Mouse (Mus musculus) adrenal gland, postnatal 25 days (tissue): Measurements from ENCODE around the gene Rmnd5b. TPM values are rescaled to one million over a fixed set of nuclear protein-coding genes. Genes with fewer than 3 reads are reported as not detected.
"Not testable (repeated sequence)": the region's sequence is repeated elsewhere in the genome, so short reads cannot be mapped to it uniquely, and the experiment has no call there.

Source experiments
- DNase-seq: peaks from one replicate; pipeline ENCODE4 v3.0.0; 2021; ENCODE audit warnings: mixed read lengths
- total RNA-seq: library from RNA; stranded (reverse); gene quantifications from 2 replicates; pipeline ENCODE4 v1.2.3, GENCODE M21; 2021

Gene Rmnd5b
- total RNA-seq, 1 experiment from 2014 or later = 55.8 TPM

DNA sequence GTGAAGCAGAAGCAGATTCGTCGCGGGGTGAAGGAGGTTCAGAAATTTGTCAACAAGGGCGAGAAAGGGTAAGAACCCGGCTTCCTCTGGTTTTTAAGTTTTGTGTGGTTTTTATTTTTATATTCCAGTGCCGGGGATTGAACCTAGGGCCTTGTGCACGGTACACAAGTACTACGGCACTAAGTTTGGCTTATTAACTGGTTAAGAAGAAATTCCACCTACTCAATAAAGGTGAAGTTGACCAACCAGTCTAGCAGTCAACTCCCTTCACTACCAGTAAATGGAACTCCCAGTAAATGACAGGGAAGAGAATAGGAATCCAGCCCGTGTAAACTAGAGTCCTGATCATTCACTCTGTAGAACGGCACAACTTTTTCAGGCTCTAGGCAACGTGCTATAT is 15.6 kb downstream of the Rmnd5b start:
- DNase-seq = no peak

DNA sequence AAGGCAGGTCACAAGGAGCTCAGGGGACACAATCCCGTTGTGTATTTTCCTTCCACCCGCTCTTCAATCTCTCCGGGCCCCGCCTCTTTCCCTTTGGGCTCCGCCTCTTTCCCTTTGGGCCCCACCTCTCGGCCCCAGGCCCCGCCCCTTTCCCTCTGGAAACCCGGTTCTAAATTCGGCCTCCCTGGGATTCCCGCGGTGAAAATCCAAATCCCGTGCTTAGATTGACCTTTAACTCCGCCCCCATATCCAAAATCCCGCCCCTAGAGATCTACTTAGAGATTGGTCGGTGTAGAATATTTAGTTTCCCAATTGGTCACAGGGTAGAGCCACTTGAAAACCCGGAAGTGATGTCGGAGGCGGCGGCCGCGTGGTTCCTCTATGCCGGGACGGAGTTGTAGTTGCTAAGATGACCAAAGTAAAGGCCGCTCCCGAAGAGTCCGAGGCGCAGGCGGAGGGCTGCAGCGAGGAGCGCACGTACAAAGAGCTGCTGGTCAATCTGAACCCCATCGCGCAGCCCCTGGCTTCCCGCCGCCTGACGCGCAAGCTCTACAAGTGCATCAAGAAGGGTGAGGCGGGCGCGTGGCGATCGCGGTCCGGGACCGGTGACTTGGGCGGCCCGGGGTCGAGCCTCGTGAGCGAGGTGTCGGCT is 16.2 kb downstream of the Rmnd5b start, which contains the start of gene Nhp2:
Gene Nhp2 (plus strand): TSS at position 327 of the 652 bp plus-strand sequence.
- DNase-seq = peak; percentile 93

DNA sequence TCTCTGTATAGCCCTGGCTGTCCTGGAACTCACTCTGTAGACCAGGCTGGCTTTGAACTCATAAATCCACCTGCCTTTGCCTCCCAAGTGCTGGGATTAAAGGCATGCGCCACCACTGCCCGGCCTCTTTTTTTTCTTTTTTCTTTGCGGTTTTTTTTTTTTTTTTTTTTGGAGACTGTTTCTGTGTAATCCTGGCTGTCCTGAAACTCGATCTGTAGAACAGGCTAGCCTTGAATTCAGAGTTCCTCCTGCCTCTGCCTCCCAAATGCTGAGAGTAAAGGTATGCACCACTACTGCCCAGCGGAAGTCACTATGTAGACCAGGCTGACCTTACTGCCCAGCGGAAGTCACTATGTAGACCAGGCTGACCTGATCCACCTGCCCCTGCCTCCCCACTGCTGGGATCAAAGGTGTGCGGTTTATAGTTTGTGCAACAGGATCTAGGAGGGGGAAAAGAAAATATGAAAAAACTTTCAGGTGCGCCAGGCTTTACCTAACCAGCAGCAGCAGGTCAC is 16.7 kb downstream of the Rmnd5b start:
- DNase-seq = no peak

DNA sequence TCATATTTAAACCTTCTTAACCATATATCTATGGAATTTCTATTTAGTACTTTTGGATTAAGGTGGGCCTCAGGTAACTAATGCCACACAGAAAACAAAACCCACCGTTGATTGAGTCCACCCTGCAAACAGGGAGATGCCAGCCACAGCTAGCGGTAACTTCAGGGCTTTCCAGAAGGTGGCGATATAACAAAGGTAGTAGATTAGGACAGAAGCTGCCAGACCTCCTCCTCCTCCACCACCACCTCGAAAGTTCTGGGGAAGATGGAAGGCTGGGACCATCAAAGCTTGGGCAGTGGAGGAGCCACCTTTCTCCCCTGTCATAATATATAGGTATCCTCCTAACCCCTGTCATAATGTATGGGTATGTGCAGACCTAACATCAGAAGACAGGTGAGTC is 18.0 kb downstream of the Rmnd5b start:
- DNase-seq = peak; percentile 50

DNA sequence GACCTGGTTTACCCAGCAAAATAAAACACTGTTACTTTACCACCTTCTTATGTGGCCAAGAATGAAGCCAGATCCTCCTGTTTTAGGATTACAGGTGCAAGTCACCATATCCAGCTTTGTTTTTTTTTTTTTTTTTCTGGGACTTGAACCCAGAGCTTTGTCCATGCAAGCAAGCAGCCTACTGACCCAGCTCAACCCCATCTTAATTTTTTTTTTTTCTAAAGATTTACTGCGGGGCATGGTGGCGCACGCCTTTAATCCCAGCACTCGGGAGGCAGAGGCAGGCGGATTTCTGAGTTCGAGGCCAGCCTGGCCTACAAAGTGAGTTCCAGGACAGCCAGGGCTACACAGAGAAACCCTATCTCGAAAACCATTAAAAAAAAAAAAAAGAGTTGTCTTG is 19.6 kb downstream of the Rmnd5b start:
- not testable (repeated sequence) for DNase-seq

DNA sequence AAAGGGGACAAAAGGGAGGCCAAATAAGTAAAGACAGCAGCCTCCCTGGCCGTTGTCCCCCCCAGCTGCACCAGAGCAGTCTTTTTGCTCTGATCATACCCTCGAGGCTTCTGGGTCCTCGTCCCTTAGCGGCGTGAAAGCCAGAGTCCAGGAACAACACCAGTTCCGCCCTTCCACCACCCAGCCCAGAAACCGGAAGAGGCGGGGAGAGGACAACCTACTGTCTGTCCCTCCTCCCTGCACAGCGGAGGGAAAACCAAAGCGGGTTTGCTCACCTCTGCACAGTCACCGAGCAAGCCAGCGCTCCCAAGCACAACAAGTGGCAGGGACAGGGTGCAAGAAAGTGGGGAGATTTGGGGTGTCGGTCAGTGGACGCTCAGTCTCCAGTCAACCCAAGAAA is 20.1 kb downstream of the Rmnd5b start:
- peak; percentile 76 for DNase-seq

DNA sequence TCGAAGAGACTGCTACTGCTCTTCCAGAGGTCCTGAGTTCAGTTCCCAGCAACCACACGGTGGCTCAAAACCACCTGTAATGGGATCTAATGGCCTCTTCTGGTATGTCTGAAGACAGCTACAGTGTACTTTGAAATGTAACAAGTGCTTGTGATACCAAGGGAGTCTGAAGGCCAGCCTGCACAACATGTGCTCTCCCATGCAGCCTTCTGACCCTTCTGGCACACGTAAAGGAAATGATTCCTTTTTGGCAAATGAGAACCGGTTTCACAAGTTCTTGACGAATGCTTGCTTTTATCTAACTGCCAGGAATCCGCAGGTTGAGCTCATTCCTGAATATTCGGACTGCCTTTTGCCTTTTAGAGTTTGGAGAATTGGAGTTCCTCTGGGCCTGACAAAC is 20.6 kb downstream of the Rmnd5b start:
- DNase-seq = no peak

DNA sequence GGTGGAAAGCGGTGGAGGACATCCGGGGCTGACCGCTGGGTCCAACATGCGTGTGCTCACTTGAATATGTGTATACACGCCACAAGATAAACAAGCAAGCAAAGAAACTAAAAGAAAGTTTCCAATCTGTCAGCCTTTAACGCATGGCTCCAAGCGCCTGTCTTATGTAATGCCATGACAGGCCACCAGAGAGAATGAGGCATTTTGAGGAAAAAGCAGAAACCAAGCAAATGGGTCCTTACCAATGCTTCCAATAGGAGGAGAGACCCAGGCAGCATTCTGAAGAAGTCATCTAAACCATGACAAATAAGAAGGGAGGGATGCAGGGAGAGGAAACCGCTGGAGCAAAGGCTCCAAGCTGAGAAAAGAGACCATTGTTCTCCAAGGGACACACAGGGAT is 21.4 kb downstream of the Rmnd5b start:
- no peak for DNase-seq

DNA sequence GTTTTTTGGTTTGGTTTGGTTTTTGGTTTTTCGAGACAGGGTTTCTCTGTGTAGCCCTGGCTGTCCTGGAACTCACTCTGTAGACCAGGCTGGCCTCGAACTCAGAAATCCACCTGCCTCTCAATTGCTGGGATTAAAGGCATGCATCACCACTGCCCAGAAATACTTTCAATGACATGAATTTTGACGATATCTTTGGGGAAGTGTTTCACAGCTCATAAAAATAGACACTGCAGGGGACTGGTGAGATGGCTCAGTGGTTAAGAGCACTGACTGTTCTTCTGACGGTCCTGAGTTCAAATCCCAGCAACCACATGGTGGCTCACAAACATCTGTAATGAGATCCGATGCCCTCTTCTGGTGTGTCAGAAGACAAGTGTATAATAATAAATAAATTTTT is 25.8 kb downstream of the Rmnd5b start:
- not testable (repeated sequence) for DNase-seq

DNA sequence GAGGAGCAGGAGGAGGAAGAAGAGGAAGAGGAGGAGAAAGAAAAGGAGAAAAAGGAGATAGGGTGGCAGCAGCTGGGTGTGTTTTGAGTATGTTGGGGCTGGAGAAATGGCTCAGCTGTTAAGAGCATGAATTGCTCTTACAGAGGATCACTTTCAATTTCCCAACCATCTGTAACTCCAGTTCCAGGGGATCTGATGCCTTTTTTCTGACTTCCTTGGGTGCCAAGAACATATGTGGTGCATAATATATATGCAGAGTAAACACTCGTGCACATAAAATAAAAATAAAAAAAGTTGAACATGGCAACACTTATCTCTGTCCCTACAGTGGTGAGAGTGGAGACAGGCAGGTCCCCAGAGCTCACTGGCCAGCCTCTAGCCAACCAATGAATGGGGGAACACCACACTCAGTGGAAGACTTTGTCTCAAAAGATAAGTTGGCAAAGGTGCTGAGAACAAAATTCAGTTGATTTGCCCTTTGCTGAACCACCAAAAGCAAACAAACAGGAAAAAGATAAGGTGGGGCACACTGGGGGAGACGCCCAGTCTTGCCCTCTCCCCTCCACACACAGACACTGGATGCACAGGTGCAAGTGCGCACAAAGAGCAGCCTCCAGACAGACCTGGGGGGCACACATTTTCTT is 26.3 kb downstream of the Rmnd5b start:
- no peak for DNase-seq

DNA sequence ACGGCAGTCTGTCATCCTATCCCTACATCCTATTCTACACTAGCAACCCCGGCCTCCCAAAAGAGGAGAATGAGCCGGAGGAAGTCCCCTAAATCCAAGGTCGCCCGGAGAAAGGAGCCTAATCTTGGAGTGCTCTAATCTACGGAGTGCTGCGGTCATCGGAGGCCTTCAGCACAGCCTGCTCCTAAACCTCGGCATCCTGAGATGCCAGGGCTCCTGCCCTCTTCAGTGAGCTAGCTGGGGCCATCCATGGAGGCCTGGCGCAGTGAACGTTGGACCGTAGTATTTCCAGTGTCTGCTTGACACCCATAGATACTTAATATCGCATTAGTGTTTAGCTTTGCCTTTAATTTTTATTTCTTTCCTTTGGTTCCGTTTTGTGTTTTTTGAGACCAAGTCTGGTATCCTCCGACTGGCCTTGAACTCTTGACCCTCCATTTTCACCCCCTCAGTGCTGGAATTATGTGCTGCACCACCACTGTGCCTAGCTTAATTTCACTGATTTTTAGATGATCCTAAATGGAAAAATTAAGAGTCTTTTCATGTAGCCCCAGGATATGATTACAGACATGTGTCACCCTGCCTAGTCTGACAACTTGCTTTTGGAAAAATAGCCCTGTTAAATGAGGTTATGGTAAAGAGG is 28.5 kb downstream of the Rmnd5b start:
- DNase-seq = no peak

DNA sequence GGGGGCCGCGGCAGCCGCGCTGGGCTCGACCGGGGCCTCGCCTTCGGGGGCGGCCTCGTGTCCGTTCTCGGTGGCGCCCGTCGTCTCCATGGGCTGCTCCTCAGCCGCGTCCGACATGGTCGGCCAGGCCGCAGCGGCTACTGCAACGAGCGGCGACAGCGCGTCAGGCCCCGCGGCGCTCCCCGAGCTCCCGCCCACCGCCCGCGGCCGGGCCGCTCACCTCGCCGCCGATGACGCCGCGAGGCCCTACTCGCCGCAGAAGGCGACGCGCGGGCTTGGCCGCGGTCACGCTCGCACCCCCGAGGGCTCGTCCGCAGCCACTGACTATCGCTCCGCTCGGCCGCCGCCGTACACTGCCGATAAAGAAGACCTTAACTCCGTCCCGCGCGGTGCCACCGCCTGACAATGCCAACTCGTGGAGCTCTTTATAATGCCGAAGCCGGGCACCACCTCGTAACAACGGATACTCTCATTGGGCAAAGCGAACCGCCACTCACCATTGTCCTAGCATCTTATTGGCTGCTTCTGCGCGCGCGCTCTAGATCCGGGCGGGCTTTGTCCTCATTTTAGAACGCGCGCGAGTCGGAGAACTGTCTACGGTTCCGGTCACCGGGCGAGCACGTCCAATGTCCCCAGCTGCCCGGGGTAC is 29.1 kb downstream of the Rmnd5b start, which contains the start of gene Hnrnpab:
Gene Hnrnpab (minus strand): TSS at position 401 of the 649 bp plus-strand sequence.
- peak; percentile 93 for DNase-seq

DNA sequence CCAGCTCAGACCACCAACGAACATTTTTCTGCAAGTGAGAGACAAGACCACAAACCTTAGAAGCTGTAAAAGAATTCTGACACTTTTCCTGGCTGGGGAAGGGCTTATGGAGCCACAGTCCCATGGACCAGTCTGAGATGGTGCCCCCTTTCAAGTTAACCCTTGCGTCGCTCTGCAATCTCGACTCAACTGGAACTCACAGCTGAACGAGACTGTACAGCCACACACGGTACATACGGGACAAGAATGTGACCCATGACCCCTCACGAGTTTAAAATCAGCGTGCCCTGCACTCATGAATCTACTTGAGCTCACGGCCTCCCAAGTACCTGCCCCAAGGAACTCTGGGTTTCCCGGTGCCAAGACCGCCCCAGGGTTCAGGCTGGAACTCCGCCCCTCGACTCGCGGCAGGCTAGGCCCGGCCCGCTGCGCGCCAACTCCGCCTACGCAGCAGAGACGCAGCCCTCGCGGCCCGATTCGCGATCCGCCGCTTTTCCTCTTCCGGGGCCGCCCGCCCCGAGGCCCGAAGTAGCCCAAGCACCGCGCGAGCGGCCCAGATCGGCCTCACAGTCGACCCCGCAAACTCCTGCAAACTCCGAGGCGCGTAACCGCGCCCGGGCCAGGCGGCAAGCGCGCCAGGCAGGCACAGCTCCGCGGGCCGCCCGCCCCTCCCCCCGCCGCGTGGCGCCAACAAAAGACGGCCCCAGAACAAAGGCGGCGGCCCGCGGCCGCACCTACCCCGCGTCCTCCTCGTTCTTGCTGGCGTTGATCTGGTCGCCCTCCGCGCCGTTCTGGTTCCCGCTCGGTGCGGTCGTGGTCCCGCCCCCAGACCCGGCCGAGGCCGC is 29.9 kb downstream of the Rmnd5b start:
- DNase-seq = peak; percentile 92

DNA sequence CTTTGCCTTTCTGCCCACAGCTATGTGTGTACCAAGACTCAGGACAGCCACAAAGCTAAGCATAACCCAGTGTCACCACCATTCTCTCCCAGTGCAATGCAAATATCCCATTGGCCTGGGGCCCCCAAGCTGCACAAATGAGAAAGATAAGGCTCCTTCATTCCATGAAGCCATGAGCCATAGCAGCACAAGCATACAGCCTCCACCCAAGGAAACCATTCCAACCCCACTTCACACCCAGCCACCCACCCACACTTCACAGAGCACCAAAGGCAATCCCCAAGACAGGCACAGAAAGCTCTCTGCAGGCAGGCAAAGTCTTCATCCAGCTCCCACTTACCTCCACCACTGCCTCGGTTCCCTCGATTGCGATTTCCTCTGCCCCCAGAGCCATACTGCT is 33.4 kb downstream of the Rmnd5b start:
- DNase-seq = no peak

DNA sequence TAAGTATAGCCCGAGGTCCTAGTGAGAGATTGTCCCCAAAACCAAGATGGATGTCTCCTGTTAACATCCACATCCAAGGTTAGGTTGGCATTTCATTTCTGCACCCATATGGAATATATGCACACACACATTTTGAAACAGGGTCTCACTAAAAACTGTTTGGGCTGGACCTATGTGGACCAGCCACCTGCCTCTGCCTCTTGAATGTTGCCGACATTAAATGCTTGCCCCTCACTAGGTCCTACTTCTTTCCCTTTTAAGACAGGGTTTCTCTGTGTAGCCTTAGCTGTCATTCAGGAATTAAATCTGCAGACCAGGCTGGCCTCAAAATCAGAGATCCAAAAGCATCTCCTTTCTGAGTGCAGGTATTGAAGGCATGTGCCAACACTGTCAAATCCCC is 38.1 kb downstream of the Rmnd5b start:
- no peak for DNase-seq

DNA sequence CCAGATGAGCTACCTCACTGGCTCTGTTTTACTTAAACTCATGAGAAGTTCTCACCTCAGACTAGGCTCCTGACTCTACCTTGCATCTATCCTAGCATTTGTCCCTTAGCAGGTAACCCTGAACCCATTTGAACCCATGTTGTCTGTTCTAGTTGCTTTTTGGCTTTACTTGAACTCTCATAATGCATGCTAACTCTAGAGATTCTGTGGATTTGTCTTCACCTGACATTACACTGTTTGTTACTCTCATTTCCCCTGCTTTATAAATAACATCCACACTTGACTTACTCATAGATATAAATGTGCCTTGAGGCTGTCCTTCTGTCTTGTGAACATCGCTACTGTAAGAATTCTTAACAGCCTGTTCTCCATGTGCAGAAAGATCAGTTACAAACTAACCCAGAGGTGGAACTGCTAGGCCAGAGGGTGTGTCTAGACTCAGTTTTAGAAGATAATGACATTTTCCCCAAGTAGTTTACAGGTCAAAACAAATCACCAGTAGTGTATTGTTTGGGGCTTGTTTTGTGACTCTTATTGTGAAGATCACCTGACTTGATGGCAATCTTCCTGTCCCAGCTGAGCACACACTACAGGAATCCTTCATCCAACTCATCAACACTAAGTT is 40.1 kb downstream of the Rmnd5b start:
- no peak for DNase-seq

DNA sequence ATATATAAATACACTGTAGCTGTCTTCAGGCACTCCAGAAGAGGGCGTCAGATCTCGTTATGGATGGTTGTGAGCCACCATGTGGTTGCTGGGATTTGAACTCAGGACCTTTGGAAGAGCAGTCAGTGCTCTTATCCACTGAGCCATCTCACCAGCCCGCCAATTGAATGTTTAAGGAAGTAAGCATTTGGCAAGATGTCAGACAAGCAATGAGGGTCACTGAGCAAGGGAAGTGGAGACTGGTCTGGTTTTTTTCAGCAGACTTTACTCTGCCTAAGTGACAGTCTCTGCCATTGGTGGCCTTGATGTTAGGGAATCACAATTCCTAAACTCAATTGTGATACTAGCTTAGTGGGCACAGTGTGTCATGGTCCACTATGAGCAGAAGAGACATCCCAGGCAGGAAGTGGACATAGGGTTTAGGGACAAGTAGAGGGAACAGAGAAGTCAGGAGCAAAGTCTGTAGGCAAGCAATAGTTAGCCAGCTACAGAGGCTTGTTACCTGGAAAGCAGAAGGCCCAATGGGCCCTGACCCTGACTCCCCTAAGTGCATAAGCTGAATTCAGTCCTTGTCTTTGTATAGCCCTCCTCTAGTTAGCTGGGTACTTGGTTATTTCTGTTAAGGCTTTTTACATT is 40.9 kb downstream of the Rmnd5b start:
- DNase-seq = no peak

DNA sequence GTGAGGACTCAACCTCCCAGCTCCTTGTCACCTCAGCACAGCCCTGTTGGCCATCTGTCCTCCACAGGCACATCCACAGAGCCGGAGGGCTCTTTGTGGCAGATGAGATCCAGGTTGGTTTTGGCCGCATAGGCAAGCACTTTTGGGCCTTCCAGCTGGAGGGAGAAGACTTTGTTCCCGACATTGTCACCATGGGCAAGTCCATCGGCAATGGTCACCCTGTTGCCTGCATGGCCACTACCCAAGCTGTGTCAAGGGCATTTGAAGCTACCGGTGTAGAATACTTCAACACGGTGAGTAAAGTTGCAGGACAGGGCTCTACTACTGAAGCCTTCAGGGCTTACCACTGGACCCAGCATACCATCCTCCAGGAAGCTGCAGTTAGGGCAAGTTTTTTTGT is 41.8 kb downstream of the Rmnd5b start:
- DNase-seq = no peak

DNA sequence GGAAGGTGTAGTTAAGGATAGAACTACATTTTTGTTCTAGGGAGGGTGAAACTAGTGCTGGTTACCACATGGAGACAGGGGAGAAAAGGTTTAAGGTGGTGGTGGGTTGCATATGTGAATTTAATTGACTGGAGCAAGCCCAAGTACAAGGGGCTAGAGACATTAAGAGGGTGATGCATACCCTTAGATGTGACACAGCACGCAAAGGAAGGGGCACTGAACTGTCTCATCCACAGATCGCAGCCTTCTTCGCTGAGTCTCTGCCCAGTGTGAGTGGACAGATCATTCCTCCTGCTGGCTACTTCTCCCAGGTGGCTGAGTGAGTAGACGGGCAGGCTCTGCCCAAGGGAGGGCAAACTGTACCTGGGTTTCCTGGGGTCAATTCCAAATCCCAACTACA is 42.3 kb downstream of the Rmnd5b start:
- DNase-seq = no peak

DNA sequence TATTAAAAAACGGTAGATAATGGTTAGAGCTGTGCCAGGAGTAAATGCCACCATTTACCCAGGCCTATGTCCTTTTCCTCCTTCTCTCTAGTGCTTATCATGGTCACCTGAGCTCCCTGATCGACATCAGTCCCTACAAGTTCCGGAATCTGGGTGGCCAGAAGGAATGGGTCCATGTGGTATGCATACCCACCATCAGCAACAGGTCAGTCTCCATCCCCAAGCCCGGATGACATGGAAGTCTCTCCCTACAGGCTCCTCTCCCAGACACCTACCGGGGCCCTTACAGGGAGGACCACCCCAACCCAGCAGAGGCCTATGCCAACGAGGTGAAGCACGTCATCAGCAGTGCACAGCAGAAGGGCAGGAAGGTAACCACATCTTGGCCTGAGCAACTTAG is 43.8 kb downstream of the Rmnd5b start:
- DNase-seq = no peak

DNA sequence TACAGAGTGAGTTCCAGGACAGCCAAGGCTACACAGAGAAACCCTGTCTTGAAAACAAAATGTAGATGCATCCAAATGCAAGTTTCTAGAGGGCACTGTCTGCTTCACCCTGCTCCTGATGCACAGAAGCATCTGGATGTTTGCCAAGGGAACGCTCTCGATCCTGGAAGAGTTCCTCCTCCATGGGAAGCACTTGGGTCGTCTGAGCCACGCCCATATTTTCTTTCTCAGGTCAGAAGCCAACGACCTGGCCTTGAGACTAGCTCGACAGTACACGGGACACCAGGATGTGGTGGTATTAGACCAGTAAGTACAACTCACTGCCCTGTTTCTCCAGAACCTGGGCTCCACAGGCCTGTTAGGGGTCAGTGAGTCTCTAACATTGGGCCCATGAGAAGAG is 44.5 kb downstream of the Rmnd5b start:
- no peak for DNase-seq
